Comparison of ENCODE assay signal across 10 mouse cellular contexts in genomic region chr14:25533010-25533409, GRCm38 (mm10).
A peak's percentile ranks its signal among the peaks of the same experiment; 100 is the strongest.
DNase-seq lines count a peak whose midpoint lies in the region; ATAC-seq and TF ChIP-seq lines count a peak whose summit lies in the region.
"Had no signal": no experiment of that assay in that cellular context is flagged by ENCODE, and none has a peak within 500 bp of the region (broad histone marks: within the 10 kb centered on the region; RNA-seq: fewer than 3 reads in every experiment).

No protein-coding gene starts in this region.

- H3K36me3 ChIP-seq in forebrain, embryonic 12.5 days (replicated peaks) = peaks cover 44% of the 10 kb centered on the region
- peaks cover 8% of the 10 kb centered on the region for H3K36me3 ChIP-seq in forebrain, embryonic 15.5 days
- peaks cover 39% of the 10 kb centered on the region for H3K36me3 ChIP-seq in limb, embryonic 15.5 days
- H3K36me3 ChIP-seq in myocyte (ENCODE audit: control insufficient read depth, insufficient read depth) = peaks cover 10% of the 10 kb centered on the region
- H3K36me3 ChIP-seq in forebrain, embryonic 13.5 days (ENCODE audit: poor library complexity, severe bottlenecking) = peaks cover 68% of the 10 kb centered on the region

- H3K79me2 ChIP-seq in myocyte (ENCODE audit: control insufficient read depth, insufficient read depth) = peaks cover 51% of the 10 kb centered on the region

- H3K27ac ChIP-seq in forebrain, embryonic 12.5 days = 0 out of 2 replicates have a peak overlapping the region, but pooled peaks have one; percentile 19
- H3K27ac ChIP-seq in forebrain, embryonic 15.5 days (replicated peaks) = no peak overlapping the region
- H3K27ac ChIP-seq in limb, embryonic 15.5 days = peak overlapping the region; percentile 69
- H3K27ac ChIP-seq in left cerebral cortex, adult 2 months = no peak overlapping the region
- no peak overlapping the region for H3K27ac ChIP-seq in forebrain, embryonic 13.5 days
- H3K27ac ChIP-seq: neural tube, embryonic 12.5 days had no signal

- ATAC-seq in forebrain, embryonic 12.5 days (ENCODE audit: low FRiP score) = no peak
- ATAC-seq in forebrain, embryonic 15.5 days (replicated peaks) = no peak
- no peak for ATAC-seq in limb, embryonic 15.5 days (ENCODE audit: insufficient number of reproducible peaks, low FRiP score, low TSS enrichment, low read depth)
- no peak for ATAC-seq in forebrain, embryonic 13.5 days
- ATAC-seq: CD4-positive, CD25-positive, alpha-beta regulatory T cell, adult 4 months had no signal

- intact Hi-C loops in left cerebral cortex, adult 2 months (cut with DNase I) = no loop called here

- DNase-seq in kidney, postnatal 10 days = peak; percentile 57
- no peak for DNase-seq in kidney, postnatal 36 days
- DNase-seq in left cerebral cortex, adult 2 months (ENCODE audit: extremely low spot score in 1 of 2, low spot score in 2 of 2) = no peak

- no peaks in the 10 kb centered on the region for H3K9me3 ChIP-seq in forebrain, embryonic 12.5 days
- H3K9me3 ChIP-seq in forebrain, embryonic 15.5 days = no peaks in the 10 kb centered on the region
- no peaks in the 10 kb centered on the region for H3K9me3 ChIP-seq in limb, embryonic 15.5 days
- H3K9me3 ChIP-seq in forebrain, embryonic 13.5 days (replicated peaks) = no peaks in the 10 kb centered on the region
- H3K9me3 ChIP-seq: neural tube, embryonic 12.5 days had no signal

- WGBS in forebrain, embryonic 12.5 days = 84% methylated on average over 3 of the region's 3 CpGs
- 82% methylated on average over 3 of the region's 3 CpGs for WGBS in forebrain, embryonic 15.5 days
- 37% methylated on average over 3 of the region's 3 CpGs for WGBS in limb, embryonic 15.5 days
- 76% methylated on average over 3 of the region's 3 CpGs for WGBS in forebrain, embryonic 13.5 days

- no peak overlapping the region for H3K4me2 ChIP-seq in forebrain, embryonic 12.5 days
- no peak overlapping the region for H3K4me2 ChIP-seq in forebrain, embryonic 15.5 days (replicated peaks)
- H3K4me2 ChIP-seq in limb, embryonic 15.5 days = no peak overlapping the region
- H3K4me2 ChIP-seq in myocyte (ENCODE audit: low read depth) = peak overlapping the region; percentile 48
- H3K4me2 ChIP-seq in forebrain, embryonic 13.5 days = no peak overlapping the region
- H3K4me2 ChIP-seq: neural tube, embryonic 12.5 days had no signal

- peaks cover 13% of the 10 kb centered on the region for H3K4me1 ChIP-seq in forebrain, embryonic 12.5 days
- no peaks in the 10 kb centered on the region for H3K4me1 ChIP-seq in forebrain, embryonic 15.5 days
- H3K4me1 ChIP-seq in limb, embryonic 15.5 days = peaks cover 51% of the 10 kb centered on the region
- 0 out of 2 replicates have a peak, but pooled peaks cover 4% of the 10 kb centered on the region for H3K4me1 ChIP-seq in forebrain, embryonic 13.5 days

- H3K27me3 ChIP-seq in forebrain, embryonic 12.5 days = no peaks in the 10 kb centered on the region
- no peaks in the 10 kb centered on the region for H3K27me3 ChIP-seq in forebrain, embryonic 15.5 days
- H3K27me3 ChIP-seq in limb, embryonic 15.5 days = no peaks in the 10 kb centered on the region
- H3K27me3 ChIP-seq in myocyte (ENCODE audit: control insufficient read depth, insufficient read depth, insufficient read length) = no peaks in the 10 kb centered on the region
- no peaks in the 10 kb centered on the region for H3K27me3 ChIP-seq in forebrain, embryonic 13.5 days
- H3K27me3 ChIP-seq: neural tube, embryonic 12.5 days had no signal

- H3ac ChIP-seq in myocyte (ENCODE audit: control insufficient read depth, insufficient read length) = no peak overlapping the region

- TF ChIP-seq CTCF in left cerebral cortex, adult 2 months (IDR thresholded peaks at IDR 0.05) = no peak

- no peak for TF ChIP-seq POLR2A in myocyte (IDR thresholded peaks at IDR 0.05; ENCODE audit: insufficient read length, low read depth)

- no peak overlapping the region for H3K9ac ChIP-seq in forebrain, embryonic 12.5 days
- H3K9ac ChIP-seq in forebrain, embryonic 15.5 days (replicated peaks) = no peak overlapping the region
- H3K9ac ChIP-seq in limb, embryonic 15.5 days = no peak overlapping the region
- H3K9ac ChIP-seq in forebrain, embryonic 13.5 days = no peak overlapping the region
- H3K9ac ChIP-seq: neural tube, embryonic 12.5 days had no signal

- no peak overlapping the region for H3K4me3 ChIP-seq in forebrain, embryonic 12.5 days (replicated peaks)
- no peak overlapping the region for H3K4me3 ChIP-seq in forebrain, embryonic 15.5 days
- no peak overlapping the region for H3K4me3 ChIP-seq in limb, embryonic 15.5 days
- H3K4me3 ChIP-seq in myocyte = no peak overlapping the region
- H3K4me3 ChIP-seq in left cerebral cortex, adult 2 months = no peak overlapping the region
- no peak overlapping the region for H3K4me3 ChIP-seq in forebrain, embryonic 13.5 days
- H3K4me3 ChIP-seq: neural tube, embryonic 12.5 days had no signal

TF ChIP-seq in myocyte, 11 proteins besides CTCF, POLR2A, EP300 and RAD21:
- TF ChIP-seq MYOG (IDR thresholded peaks at IDR 0.05; ENCODE audit: control insufficient read depth in 1 of 3, insufficient read depth in 1 of 3, insufficient read length in 2 of 3, low read depth in 2 of 3) = peak in 1 of 3 experiments; percentile 25
- no peak for TF ChIP-seq MAX (IDR thresholded peaks at IDR 0.05; ENCODE audit: low read depth)

Comparison
In these comparisons a context has a peak if more than half of its experiments do, and no peak if none do; other contexts are left out.
1. H3K27ac ChIP-seq: peak in forebrain, embryonic 12.5 days (single experiment) and limb, embryonic 15.5 days (single experiment); none in forebrain, embryonic 15.5 days (single experiment), left cerebral cortex, adult 2 months (single experiment) and forebrain, embryonic 13.5 days (single experiment).